Comparison of ENCODE assay signal across 11 mouse cellular contexts in the genomic region with DNA sequence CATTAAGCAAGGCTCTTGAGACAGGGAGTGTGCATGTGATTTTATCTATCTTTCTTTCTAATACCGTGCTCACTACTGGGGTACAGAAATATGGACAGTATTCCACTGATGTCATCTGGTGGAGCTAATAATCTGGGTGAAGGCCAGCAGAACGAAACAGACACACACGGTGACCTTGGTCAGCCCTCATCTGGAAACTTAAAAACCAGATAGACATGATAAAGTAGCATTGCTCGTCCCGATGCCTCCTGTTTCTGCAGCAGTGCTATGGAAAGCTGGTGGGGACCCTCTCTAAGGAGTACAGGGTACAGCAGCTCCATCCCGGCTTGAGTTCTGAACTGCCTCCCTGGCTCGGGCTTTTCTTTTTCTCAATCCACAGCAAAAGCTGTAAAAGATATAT.
"Had no signal": no experiment of that assay in that cellular context is flagged by ENCODE, and none has a peak within 500 bp of the region (broad histone marks: within the 10 kb centered on the region; RNA-seq: fewer than 3 reads in every experiment).

No protein-coding gene starts in this region.

- DNase-seq: lung, adult 18-20 months; lung, embryonic 14.5 days; lung, postnatal 10 days; lung, postnatal 4 days; midbrain, embryonic 14.5 days; right cerebral cortex, postnatal 14 days; spleen, adult 18-20 months; thymus, adult 18-20 months; thymus, postnatal 14 days; thymus, postnatal 36 days had no signal

- ATAC-seq: midbrain, embryonic 16.5 days had no signal
